Mouse (Mus musculus): ENCODE measurements around the gene Mast1.

GRCm38 (mm10) chr8:84985684-84986378, 48.7 kb upstream of the Mast1 start:
- TF ChIP-seq CTCF (IDR thresholded peaks at IDR 0.05; ENCODE audit: low read depth, low read length) = no peak
- TF ChIP-seq POLR2A (IDR thresholded peaks at IDR 0.05; ENCODE audit: borderline replicate concordance, low read depth, low read length) = no peak
